Mouse (Mus musculus) CD4-positive, CD25-positive, alpha-beta regulatory T cell, adult 2 months (primary cell): ENCODE measurements around the gene Cyyr1.
"Not testable (repeated sequence)": the region's sequence is repeated elsewhere in the genome, so short reads cannot be mapped to it uniquely, and the experiment has no call there.

Experiments
- DNase-seq: peaks from one replicate; pipeline ENCODE4 v3.0.0-alpha.2; 2012; ENCODE audit warnings: low read depth, low spot score

Cyyr1 gene

GRCm38 (mm10) chr16:85553297-85553696 is at the start of gene Cyyr1:
Gene Cyyr1, minus strand, starts transcription at chr16:85553397.
- not testable (repeated sequence) for DNase-seq

DNA sequence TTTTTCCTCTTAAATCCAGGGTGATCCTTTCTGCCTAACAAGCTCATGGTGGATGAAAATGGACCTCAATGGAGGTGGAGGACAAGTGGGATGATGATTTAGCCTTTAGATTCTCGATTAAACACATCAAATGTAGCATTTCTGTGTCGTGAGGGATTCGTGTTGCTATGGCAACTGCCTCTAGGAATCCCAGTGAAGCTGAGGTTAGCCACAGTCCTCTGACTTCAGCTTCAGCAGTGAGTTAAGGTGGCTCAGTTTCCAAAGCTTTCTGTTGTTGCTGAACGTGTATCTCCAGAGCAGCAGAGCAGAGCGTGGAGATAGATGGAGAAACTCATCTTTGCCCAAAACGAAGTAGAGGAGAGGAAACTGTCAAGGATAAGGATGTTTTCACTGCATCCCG is 35.6 kb upstream of the Cyyr1 start:
- no peak for DNase-seq

GRCm38 (mm10) chr16:85587573-85588226 is 34.5 kb upstream of the Cyyr1 start:
- no peak for DNase-seq

DNA sequence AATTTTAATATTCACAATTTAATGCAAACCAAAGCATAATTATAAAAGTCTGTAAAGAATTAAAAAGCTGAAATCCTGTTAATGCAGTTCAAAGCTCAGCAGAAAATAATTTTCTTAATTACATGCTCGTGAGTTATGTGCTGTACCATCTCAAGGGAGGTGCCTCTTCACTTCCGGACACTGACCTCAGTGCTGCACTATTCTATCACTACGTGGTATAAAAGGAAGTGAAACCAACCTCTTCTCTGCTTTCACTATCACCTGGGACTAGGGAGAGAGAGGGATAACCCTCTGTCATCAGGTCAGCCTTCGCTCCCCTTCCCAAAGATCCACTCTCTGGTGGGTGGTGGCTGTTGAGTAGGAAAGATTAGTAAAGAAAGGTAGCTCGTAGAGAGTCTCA is 13.3 kb upstream of the Cyyr1 start:
- DNase-seq = no peak

GRCm38 (mm10) chr16:85553838-85554237 is 641 bp upstream of the Cyyr1 start:
- DNase-seq = no peak

DNA sequence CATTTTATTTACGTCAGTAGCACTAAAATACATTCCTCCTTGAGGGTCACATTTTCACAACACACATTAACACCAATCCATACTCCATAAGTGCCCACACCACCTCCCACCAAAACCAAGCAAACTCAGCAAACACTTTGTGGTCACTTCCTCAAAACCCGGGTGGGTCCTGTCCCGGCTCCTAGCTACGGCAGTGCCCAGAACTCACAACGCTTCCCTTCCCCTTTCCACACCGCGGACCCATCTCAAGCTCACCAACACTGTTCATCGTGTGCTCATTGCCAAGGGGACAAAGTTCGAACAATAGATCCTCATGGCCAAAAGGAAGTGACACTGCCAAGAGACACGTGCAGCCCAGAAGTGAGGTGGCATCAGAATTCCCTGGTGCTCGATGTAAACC is 1.2 kb downstream of the Cyyr1 start:
- DNase-seq = not testable (repeated sequence)

GRCm38 (mm10) chr16:85549971-85550567 is 3.1 kb downstream of the Cyyr1 start:
- no peak for DNase-seq

DNA sequence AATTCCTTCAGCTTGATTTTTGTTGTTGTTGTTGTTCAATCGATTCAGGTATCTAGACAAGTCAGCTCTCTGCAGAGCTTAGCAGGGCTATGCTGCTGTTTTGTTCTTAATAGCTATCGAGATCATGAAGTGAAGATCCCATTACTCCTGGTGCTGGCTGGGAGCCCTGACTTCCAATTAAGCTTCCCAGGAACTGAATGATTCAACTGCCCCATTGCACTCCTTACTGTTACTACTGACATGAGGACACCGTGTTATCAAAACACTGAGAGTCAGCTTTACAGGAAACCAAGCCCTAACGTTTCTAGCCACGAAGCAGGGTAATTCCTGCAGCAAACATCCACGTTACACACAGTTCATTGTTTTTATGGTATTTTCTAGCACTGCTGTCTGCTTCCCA is 6.7 kb downstream of the Cyyr1 start:
- DNase-seq = no peak

DNA sequence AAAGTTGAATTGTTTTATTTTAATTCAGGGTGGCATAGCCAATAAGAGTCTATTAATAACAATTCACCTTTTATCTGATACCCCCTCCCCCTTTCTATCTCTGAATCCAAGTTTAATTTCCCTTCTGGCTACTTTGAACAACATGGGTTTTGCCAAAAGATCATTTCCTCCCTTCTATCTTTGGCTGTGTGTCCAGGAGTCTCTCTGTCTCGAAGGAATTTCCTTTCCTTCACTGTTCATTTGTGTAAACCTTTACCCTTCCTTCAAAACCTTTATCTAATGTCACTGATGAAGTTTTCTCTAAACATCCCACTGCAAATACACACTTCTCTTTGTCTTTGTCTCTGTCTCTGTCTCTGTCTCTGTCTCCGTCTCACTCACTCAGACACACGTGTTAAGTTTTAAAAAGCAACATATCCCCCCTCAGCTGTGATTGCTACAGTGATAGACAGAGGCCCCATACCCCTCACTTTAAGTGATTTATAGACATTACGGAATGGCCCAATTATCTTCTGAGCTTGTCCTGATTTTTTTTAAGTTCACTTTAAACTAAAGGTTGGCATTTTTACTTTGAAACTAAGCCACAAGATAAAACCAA is 11.4 kb downstream of the Cyyr1 start:
- no peak for DNase-seq

GRCm38 (mm10) chr16:85541023-85541422 is 12.2 kb downstream of the Cyyr1 start:
- DNase-seq = no peak

- no peak for DNase-seq
Observed at GRCm38 (mm10) chr16:85538367-85538766, 14.8 kb downstream of the Cyyr1 start.

DNA sequence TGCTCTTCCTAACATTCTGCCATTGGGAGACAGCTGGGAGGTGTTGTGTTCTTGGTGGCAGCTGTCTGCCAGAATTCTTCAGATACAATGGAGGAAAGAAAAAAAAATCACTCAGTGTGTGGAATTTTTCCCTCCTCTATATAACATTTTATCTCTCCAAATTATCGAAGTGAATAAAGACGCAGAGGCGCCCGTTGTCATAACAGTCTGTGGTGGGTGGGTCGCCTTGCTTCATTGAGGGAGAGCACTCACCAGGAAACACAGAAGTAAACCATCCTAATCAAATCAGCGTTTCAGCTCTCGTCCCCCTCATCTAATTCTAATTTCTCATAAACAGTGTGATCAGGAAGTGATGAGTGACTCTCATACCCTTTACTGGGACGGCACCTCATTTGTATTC is 17.1 kb downstream of the Cyyr1 start:
- no peak for DNase-seq

- DNase-seq = no peak
Observed at GRCm38 (mm10) chr16:85527743-85528620, 25.2 kb downstream of the Cyyr1 start.

- DNase-seq = no peak
Observed at GRCm38 (mm10) chr16:85524589-85524988, 28.6 kb downstream of the Cyyr1 start.

DNA sequence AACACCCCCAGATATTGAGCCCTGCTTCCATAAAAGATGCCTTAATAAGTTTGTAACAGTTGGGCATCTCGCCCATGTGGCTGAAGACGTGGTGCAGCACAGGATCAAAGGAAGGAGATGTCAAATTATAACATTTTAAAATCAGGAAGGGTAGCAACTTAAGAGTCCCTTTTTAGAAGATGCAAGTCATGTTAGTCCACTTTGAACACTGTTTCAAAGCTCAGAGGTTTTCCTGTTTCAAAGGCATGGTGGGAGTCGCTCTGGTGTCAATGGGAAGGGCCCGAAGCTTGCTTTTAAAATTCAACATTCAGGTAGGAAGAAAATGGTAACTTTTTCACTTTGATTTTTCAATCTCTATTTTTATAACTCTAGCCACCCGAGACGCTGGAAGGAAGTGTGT is 45.9 kb downstream of the Cyyr1 start:
- DNase-seq = no peak

GRCm38 (mm10) chr16:85505108-85505507 is 48.1 kb downstream of the Cyyr1 start:
- no peak for DNase-seq

DNA sequence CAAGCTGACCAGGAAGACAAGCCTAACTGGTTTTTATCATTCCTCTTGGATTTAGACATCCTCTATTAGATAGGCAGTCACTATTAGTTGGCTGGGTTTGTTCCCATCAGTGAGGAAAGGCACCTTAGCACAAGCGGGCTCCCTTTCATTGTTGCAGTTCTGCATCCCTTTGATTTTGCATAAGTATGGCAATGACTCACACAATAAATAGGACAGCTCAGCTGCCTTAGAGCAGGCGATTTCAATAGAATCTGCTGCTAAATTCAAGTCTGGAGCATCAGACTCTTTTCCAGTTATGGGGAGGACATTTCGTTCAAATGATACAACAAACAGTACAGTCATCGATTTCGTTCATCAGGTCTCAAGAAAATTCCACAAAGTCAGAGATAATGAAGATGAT is 49.8 kb downstream of the Cyyr1 start:
- DNase-seq = no peak

DNA sequence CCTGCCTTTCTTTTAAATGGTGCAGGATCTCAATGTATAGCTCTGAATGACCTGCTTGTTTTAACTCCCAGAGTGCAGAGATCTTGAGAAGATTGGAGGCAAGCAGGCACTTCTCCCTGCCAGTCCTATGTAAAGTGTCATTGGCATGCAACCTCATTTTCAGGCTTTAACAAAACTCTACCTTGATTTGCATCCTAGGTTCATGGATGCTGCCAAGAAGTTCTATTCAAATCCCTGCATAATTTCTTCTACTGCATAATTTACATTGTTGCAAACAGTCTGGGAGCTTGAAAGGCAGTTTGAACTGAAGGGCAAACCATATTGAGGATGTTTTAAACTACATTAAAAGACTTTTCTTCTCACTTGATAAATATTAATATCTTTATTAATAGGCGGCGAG is 57.4 kb downstream of the Cyyr1 start:
- no peak for DNase-seq

GRCm38 (mm10) chr16:85488105-85488607 is 65.0 kb downstream of the Cyyr1 start:
- DNase-seq = no peak

DNA sequence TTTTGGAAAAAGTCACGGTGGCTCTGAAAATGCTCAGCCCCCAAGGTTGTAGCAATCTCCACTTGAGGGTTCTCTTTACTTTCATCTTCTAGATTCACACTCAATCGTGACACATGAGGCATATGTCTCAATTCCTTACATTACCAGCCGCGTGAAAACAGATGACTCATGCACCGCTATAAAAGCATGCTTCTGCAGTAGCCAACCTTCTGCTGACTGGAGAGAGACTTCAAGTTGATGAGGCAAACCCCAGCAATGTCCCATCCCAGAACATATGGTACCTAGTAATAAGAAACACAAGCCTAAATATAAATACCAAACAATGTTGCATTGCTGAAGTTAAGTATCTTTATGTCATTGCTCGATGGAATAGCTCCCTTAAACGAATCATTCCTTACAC is 65.9 kb downstream of the Cyyr1 start:
- DNase-seq = no peak

DNA sequence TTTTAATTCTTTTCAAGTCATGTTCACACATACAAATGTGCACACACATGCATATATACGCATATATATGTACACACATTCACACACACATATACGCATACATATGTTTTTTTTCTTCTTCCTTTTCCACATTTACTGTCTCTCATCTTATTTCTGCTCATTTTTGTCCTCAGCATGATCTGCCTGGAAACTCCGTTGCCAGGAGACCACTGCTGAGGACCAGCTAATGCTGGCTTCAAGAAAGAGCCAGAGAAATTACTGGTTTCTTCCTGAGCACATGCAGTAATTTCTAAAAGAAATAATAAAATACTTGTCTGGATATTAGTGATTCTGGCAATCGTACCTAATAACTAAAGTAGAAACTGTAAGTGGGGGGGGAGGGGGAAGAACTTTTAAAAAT is 68.6 kb downstream of the Cyyr1 start:
- DNase-seq = no peak

GRCm38 (mm10) chr16:85474552-85475071 is 78.6 kb downstream of the Cyyr1 start:
- DNase-seq = no peak
